Mouse (Mus musculus): Measurements from ENCODE around the gene Bmp4. TPM values are rescaled to one million over a fixed set of nuclear protein-coding genes. Genes with fewer than 3 reads are reported as not detected.
A peak's percentile ranks its signal among the peaks of the same experiment; 100 is the strongest.

The Bmp4 gene
- 10 to 100 TPM; 13.9 to 19.7 TPM for total RNA-seq (2021)
- long read RNA-seq, experiment 1, partial matches to known transcripts: 12 of 16 reads
- long read RNA-seq, experiment 1, other reads (novel, unspliced or antisense): 1 of 16 reads
- long read RNA-seq, experiment 2, transcript Bmp4-201 (4 exons, 2,064 nt): major isoform, 5 of 10 reads
- long read RNA-seq, experiment 2, partial matches to known transcripts: 4 of 10 reads
- long read RNA-seq, experiment 2, other reads (novel, unspliced or antisense): 1 of 10 reads

- peak; percentile 57 for DNase-seq
These were observed at the start of gene Bmp4 for GRCm38 (mm10) chr14:46390249-46390775. Gene Bmp4, minus strand, starts transcription at chr14:46390669.

- DNase-seq: no peak
These were observed 49.1 kb upstream of the Bmp4 start for GRCm38 (mm10) chr14:46439461-46440048.

- no peak for DNase-seq
These were observed 46.1 kb upstream of the Bmp4 start for GRCm38 (mm10) chr14:46436471-46437090.

- DNase-seq: no peak
These were observed 39.8 kb upstream of the Bmp4 start for GRCm38 (mm10) chr14:46430231-46430630.

- no peak for DNase-seq
These were observed 36.8 kb upstream of the Bmp4 start for GRCm38 (mm10) chr14:46427251-46427650.

DNA sequence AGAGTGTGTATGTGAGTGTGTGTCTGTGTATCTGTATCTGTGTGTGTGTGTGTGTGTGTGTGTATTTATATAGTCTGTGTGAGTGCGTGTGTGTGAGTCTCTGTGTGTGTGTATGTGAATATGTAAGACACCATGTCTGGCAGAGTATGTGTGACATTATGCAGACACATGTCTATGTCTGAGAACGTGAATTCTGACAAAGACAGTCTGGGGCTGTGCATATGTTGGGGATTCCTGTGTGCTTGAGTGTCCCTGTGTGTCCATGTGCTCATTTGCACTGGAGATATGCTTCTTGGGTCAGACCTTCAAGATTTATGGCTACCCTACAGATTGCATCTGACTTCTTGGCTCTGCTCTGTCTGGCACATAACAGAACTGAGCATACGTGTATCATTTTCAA is 31.4 kb upstream of the Bmp4 start:
- DNase-seq: no peak

GRCm38 (mm10) chr14:46419269-46419668 is 28.8 kb upstream of the Bmp4 start:
- no peak for DNase-seq

DNA sequence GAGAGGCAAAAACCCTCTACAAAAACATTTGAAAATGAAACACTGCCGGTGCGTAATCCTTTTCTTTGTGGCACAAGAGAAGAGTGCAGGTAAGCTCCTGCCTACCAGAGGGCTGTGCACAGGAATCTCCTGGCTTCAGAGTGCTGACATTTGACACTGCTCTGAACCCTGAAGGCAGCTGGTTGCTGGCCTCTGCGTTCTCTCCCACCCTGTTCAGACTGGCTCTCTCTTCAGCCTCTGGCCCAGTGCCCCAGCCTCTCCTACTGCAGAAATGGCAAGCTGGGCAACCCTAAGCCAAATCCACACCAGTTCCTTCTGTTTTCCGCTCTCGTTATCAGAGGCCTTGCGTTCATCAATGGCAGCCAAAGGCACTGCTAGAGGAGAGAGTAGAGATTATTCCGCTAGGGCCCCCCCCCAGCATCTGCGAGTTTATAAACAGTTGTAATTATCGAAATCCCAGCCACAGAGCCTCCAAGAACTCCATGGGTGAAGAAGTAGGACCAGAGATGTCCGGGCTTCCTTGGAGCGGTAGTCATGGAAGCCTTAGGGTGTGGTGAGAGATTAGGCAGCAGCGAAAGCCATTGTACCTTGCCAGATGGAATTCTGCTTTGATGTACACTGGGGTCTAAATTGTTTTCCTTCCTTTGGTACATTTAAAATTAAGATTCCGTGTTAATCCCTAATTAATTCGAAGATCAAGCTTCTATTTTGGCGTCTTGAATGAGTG is 28.1 kb upstream of the Bmp4 start:
- no peak for DNase-seq

DNA sequence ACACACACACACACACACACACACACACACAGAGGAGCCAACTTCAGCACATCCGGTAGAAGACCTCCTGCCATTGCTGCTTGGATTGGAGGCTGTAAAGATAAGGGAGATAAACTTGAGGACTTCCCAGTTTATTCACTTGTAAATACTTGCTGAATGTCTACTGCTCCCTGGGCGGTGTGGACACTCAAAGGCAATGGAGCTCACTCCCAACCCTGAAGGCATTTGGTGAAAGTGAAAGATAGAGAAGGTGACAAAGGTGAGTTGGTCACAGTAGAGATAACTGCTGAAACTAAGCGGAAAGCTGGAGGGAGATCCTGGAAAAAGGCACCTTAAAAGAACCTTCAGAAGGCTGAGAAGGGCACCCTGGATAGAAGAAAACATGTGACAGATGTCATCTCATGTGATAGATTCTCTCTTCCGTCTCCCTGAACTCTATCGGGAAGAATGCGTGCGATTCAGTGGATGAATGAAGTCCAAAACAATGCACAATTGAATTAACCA is 22.1 kb upstream of the Bmp4 start:
- no peak for DNase-seq

GRCm38 (mm10) chr14:46410557-46411120 is 20.2 kb upstream of the Bmp4 start:
- no peak for DNase-seq

DNA sequence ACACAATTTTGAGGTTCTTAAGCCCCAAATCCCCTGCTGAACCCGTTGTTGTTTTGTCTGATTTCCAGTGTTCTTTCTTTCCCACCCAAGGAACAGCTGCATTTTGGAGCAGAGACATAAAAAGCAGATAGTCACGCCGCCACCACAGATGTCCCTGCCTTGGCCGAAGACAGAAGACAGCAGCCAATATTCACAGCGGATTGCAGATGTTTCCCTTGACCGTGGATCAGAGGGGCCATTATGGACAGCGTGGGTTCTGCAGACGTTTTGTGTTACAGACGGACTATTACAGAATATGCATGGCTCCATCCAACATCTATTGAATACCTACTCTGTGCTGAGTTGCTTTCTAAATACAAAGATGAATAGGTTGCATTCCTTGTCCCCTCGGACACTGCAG is 18.5 kb upstream of the Bmp4 start:
- DNase-seq: no peak

GRCm38 (mm10) chr14:46408319-46408718 is 17.9 kb upstream of the Bmp4 start:
- no peak for DNase-seq

DNA sequence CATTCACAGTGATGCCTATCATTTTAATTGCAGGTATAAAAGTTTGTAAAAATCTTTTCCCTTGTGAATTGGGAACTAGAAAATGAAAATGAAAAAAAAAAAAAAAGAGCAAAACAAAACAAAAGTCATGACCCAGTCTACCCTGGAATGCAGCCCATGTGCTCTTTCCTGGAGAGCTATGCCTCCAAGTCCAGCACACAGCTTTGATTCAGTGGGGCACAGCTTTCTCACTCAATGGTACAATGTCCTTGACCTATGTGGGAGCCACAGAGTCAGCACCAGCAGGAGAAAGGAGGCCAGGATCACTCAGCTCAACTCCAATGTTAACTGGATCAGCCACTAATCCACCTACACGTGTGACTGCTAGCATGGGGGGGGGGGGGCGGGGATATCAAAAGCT is 9.5 kb upstream of the Bmp4 start:
- DNase-seq: no peak

GRCm38 (mm10) chr14:46398091-46398695 is 7.7 kb upstream of the Bmp4 start:
- no peak for DNase-seq

DNA sequence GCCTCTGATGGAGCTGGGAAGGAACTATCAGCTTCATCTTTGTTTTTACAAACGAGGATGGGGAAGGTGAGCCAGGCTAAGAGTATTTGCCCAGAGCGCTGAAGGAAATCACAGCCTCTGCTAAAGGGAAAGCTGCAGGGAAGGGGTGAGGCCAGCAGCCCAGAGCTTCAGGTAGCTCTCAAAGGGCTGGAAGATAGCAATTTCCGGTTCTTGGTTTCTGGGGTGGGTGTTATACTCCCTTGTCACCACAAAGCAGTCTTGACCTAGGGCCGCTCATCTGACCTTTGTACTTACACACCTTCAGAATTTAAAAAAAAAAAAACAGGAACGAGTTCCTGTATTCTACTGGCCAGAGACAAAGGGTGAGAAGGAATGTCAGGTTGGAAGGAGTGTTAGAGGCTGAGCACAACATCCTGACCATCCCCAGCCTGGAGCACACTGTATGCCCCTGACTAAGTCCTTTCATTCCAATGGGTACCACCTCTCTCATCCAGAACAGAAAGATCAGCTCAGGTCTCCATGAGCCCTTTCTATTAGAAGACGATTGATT is 1.2 kb upstream of the Bmp4 start:
- no peak for DNase-seq

GRCm38 (mm10) chr14:46389438-46390248 is 826 bp downstream of the Bmp4 start:
- no peak for DNase-seq

DNA sequence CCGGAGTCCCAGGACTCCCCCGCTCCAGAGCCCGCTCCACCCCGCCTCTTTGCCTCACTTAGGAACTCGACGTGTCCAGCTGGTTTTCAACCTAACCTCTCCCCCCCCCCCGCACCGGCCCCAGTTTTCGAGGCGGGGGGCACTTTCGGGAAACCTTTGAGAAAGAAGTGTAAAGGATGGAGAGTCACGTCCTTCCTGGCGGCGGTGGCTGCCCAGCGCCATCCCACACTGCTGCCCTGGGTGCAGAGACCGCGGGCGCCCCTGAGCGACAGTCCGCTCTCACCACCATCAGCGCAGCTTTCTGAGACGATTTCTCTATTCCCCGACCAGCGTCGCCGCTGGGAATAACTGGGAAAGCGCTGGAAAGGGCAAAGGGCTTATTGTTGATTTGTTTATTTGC is 1.8 kb downstream of the Bmp4 start:
- peak; percentile 64 for DNase-seq

DNA sequence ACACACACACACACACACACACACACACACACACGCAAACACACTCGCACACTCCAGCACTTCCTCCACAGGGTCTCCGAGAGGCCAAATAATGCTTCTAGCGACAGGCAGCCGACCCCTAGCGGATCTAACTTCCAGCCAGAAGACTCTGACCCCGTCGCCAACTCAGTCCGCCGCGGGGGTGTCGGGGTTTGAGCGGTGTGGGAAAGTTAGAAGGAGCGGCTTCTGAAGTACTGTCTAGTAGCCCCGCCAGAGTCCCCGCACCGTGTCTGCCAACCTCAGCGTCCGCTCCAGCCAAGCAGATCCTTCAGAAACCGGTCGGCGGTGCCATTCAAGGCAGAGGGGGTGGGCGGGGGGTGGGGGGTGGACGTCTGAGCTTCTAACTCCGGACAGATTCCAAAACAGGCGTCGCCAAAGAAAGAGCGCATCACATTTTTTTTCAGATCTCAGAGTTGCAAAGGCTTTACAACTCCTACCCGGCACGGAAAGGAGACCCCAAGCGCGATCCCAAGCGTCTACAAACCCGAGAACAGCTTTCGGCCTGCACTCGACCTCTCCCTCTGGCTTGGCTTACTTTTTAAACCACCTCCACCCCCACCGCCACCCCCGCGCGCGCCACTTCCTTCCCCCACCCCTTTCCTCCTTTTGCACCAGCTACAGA is 2.5 kb downstream of the Bmp4 start:
- DNase-seq: peak; percentile 67

DNA sequence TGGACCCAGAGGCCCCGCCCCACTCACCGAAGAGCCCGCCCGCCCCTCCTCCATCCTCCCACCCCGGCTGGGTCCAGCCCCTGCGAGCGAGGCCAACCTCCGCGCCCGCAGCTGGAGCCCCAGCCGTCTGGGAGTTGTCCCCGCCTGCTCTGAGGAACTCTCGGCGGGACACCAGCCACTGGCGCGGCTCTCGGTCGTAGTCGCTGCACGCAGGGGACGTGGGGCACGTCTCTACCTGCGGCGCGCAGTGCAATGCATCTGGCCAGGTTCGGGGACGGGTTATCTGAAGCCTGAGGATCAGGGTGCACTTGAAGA is 3.2 kb downstream of the Bmp4 start:
- DNase-seq: peak; percentile 88

All from gastrocnemius, postnatal 10 days (tissue).